Mouse (Mus musculus) ovary, postnatal 10 days (tissue): ENCODE data around the gene E4f1.

Experiments
- DNase-seq: peaks from one replicate; pipeline ENCODE4 v3.0.0; 2022; ENCODE audit warnings: low spot score

E4f1 gene

DNA sequence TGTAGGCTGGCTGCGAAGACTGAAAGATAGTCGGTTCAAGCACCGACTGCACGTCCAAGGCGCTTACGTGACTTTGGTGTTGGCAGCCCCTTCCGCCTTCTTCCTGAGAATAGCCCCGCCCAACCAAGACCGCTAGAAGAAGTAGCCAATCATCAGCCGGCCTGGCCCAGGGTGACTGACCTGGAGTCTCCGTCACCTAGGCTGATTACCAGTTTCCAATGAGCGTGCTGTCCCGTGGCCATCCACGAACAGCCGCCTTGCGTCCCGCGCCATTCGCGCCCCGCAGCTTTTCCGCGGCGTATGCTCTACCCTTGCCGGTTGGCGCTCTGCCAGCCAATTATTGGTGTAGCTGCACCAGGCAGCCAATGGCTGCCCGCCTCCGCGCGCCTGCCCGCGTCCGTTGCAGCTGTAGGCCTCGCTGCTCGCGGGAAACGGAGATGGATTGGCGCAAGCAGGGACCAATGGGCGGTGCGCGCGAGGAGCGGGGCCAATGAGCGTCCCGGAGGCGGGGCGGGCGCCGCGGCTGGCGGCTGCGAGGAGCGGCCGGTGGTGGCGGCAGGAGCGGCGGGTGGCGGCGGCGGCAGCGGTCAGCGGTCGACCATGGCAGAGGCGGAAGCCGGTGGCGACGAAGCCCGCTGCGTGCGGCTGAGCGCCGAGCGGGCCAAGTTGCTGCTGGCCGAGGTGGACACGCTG, at the start of gene E4f1, which contains the start of gene Pgp:
E4f1 (minus strand) TSS at position 404 of the 693 bp plus-strand sequence.
Pgp (plus strand) TSS at position 483 of the 693 bp plus-strand sequence.
- DNase-seq = peak; percentile 97

- no peak for DNase-seq
These were observed 44.5 kb upstream of the E4f1 start for GRCm38 (mm10) chr17:24514270-24515257.

- DNase-seq = no peak
These were observed 43.5 kb upstream of the E4f1 start for GRCm38 (mm10) chr17:24513609-24514008.

DNA sequence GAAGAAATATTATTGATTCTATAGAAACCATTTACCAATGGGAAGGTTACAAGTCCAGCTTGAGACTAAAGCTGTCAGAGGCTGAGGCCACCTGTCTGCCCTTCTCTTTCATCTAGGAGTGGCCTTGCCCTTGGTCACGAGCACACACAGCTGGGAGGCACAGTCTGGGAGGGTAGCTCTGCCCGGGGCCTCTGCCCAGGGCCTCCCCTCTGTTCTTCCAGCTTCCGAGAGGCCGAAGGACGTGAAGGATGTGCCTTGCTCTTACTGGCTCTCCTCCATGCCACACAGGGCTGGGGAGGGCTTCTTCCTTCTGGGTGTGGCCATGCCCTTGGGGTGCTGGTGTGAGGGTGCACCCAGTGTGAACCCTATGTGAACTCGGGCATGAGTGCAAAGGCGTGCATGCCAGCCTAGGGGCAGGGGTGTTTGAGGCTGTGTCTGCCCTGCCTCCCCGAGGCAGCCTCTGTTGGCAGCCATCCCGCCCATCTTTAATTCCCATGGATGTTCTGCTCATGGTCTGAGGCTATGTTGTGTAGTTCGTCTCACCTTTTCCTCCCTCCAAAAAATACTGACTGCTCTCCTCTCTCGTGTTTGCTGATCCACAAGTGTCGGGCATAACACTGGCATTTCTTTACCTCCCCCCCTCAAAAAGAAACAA, 37.8 kb upstream of the E4f1 start:
- DNase-seq = no peak

DNA sequence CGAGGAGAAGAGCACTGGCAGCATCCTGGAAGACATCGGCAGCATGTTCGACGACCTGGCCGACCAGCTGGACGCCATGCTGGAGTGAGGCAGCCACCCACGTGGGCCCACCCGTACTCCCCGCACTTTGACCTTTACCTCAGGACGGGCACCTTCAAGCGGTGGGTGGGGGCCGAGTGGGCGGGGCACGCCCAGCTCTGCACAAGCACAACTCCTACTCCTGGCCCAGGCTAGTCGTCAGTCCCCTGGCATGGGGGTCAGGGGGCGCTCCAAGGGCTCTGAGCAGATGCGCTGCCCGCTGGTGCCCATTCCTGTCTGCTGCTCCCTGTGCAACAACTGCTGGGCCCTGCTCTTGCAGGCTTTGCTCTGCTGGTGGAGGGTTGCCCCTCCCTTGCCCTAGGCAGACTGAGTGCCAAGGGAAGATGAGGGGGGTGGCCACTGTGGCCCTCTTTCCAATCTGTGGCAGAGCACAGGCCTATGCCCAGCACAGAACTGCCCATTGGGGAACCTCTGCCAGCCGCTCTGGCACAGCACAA, 37.1 kb upstream of the E4f1 start:
- DNase-seq = no peak

- no peak for DNase-seq
These were observed 36.4 kb upstream of the E4f1 start for GRCm38 (mm10) chr17:24506332-24507070.

DNA sequence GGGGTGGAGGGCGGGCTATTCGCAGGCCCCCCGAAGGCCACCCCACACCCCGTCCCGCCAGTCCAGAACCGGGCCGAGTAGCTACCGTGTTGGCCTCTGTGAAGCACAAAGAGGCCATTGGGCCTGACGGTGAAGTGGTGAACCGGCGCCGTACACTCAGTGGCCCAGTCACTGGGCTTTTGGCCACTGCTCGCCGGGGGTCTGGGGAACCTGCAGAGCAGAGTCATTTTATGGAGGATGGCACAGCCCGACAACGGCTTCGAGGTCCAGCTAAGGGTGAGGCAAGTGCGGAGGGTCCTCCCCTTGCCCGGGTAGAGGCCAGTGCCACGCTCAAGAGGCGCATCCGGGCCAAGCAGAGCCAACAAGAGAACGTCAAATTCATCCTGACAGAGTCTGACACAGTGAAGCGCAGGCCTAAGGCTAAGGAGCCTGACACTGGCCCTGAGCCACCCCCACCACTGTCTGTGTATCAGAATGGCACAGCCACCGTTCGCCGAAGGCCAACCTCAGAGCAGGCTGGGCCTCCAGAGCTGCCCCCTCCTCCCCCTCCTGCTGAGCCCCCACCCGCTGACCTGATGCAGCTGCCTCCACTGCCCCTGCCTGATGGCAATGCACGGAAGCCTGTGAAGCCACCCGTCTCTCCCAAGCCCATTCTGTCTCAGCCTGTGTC, 35.3 kb upstream of the E4f1 start:
- DNase-seq = no peak

DNA sequence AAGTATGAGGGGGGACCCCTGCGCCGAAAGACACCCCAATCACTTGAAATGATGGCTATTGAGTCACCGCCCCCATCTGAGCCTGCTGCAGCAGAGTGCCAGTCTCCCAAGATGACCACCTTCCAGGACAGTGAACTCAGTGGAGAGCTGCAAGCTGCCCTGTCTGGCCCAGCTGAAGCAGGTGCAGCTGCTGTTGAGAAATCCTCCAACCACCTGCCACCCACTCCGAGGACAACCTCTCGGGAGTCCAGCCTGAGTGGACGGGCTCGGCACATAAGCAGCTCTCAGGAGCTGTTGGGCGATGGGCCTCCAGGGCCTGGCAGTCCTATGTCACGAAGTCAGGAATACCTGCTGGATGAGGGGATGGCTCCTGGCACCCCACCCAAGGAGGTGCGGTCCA, 34.0 kb upstream of the E4f1 start:
- DNase-seq = no peak

DNA sequence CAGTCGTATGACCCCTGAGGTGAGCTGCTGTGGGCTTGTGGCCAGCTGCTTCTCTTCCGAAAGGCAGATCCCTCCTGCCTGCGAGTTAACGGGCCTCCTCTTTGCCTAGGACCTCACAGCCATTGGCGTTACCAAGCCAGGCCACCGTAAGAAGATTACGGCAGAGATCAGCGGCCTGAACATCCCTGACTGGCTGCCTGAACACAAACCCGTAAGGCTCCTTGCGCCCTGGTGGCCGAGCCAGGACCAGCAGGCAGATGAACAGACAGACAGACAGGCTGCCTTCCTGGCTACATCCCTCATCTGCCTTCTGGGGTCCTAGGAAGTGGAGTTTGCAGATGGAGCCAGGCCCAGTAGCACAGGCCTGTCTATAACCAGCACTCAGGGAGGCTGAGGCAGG, 32.1 kb upstream of the E4f1 start:
- DNase-seq = no peak

GRCm38 (mm10) chr17:24496026-24496425, 25.9 kb upstream of the E4f1 start:
- DNase-seq = no peak

DNA sequence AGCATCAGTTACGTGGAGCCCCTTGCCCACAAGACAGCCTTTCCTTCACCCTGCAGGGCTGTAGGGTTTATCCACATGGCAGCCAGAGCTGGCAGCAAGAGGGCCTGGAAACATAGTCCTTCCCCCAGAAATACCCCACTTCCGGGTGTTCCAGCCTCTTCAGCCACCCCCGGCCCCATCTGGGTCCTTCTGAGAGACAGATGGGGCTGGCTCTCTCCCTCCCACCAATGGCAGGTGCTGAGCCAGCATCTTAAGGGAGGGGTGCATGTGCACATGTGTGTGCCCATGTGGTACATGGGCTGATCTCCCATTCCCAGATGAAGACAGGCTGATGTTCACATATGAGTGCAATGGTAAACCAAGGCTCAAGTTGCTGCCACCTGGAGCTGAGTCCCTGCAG, 25.3 kb upstream of the E4f1 start:
- DNase-seq = no peak

DNA sequence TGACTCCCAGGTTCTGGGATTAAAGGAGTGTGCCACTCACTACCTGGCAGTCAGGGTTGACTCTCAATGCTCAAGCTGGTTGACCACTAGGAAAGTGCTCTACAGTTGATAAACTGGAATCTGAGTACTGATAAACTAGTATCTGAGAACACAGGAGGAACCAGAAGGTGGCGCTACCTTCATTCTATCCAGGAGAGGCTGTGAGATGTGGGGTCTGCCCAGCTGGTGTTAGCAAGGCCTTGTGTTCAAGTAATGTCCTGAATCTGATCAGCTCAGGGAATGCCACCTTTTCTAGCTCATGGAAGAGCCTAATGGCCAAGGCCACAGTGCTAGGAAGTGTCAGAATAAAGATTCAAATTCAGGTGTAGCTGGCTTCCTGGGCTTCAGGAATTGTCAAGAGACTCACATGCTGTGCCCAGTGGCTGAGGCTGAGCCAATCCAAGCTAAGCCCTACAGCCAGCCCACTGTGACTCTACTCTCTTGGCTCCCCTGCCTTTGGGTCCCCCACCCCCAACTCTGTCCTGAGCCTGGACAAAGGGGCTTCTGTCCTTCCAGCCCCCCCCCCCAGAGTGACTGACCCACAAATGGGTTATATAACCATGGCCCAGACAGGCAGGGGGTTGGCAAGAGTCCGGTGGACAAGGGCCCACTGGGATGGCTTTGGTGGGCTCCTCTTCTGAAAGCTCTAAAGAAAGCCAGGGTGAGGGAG, 24.7 kb upstream of the E4f1 start:
- no peak for DNase-seq

DNA sequence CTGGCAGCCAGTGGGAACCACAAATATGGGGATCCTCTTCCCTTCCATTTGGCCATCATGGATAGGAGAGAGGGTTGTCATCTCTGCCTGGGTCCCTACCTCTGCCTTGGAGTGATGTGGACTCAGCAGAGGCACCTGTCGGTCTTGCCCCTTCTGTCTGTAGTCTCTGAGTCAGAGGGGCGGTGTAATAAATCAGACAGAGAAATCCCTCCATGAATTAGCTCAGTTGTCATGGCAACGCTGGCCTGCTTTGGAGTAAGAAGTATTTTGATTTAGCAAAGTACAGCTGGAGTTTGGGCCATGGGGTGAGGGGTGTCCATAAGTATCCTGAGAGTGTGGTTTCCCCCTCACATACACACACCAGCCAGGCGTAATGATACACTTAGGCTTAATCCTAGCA, 20.3 kb upstream of the E4f1 start:
- no peak for DNase-seq

DNA sequence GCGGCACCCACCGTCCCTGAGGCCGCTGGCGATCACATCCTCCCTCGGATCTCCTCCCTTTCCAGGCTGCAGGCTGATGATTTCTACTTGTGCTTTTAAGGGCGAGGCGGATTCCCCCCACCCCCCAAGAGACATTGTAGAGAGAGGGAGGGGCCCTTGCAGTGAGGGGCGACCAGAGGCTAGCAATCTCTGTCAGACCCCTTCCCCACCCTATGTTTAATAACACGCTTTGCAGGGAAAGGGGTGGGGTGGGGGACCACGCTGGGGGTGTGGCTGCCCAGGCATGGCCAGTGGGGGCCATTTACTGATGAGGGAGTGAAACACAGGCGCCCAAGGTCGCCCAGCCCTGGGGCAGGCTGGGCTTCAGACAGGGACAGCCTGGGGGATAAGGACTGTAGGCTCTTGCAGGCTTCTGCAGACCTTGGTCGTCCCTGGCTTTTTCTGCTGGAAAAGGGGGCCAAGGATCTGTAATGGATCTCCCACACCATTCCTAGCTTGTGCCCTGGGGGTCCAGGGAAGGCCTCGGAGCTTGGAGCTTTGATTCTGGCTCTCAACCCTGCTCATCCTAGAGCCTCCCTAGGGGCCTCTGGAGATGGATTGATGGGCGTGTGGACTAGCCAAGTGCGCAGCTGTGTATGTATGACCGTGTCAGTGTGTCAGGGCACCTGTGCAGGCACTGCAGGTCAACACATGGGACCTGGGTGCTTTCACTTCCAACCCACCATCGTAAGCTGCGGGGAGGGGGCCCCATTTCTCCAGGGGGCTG, 19.3 kb upstream of the E4f1 start:
- DNase-seq = no peak

DNA sequence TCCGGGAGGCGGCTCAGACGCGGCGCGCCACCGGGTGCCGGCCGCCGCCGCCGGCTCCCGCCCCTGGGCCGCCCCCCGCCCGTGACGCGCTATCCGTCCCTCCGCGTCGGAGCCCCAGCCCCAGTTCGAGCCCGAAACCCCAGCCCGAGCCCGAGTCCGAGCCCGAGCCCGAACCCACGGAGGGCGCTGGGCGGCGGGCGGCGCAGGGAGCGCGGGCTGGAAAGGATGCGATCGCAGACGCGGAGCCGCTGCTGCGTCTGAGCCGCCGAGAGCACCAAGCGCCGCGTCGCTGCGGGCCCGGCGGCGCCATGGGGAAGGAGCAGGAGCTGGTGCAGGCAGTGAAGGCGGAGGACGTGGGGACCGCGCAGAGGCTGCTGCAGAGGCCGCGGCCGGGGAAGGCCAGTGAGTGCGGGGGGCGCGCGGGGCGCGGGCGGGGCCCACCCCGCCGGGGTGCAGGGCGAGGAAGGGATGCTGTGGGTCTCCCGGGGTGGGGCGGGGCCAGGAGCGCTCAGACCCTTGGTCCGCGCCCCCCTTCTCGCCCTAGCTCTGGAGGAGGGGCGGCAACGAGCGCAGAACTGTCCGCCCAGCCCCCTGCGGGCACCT, 18.6 kb upstream of the E4f1 start:
- no peak for DNase-seq

DNA sequence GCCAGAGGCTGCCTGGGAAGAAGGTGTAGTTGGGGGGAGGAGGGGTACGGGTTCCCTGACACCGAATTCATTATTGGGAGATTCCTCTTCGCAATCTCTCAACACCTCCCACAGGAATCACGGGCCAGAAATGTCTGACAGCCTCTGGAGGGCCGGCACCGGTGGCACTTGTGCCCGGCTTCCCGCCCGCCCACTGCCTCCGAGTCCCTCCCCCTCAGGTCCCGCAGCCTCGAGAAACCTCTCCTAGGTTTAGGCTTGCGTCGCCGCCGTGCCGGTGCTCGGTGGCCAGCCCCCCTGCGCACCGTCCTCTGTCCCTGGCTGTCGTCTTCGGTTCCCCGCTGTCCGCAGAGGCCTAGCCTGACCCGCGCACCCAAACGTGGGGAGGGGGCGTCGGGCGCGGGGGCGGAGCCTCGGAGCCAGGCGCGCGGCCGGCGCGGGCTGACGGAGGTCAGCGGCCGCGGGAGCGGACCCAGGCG, 18.1 kb upstream of the E4f1 start, which contains the start of gene Caskin1:
Caskin1 (plus strand) TSS at position 416 of the 476 bp plus-strand sequence.
- DNase-seq = no peak

DNA sequence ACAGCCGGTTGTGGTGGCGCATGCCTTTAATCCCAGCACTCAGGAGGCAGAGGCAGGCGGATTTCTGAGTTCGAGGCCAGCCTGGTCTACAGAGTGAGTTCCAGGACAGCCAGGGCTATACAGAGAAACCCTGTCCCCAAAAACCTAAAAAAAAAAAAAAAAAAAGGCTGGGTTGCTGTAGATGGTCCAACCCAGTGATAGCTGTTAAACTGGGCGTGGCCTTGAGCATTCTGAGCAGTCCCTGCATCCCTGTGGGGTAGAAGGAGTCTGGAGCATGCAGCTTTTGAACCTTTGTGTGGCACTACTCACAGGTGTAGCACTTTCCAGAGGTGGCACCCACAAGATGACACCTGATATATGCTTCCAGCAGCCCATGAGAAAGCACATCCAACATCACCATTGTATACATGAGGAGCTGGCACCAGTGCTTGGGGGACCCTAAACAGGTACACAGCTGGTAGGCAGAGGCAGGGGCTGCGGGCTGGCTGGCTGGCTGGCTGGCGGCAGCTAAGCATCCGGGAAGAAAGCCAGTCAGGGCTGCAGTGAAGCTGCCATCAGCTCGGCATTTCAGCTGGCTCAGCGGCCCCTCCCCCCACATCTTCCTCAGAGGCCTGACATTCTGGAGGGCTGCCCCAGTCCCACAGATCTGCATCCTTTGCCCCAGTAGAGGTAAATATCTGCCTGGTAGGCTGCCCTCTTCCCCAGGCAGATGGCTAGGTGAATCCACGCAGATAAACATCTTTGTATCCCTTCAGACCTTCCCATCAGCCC, 15.2 kb upstream of the E4f1 start:
- no peak for DNase-seq

- DNase-seq = no peak
These were observed 13.4 kb upstream of the E4f1 start for GRCm38 (mm10) chr17:24483495-24483894.
